Mouse (Mus musculus): ENCODE measurements around the gene Plekhs1. TPM values are rescaled to one million over a fixed set of nuclear protein-coding genes. Genes with fewer than 3 reads are reported as not detected.

Plekhs1 gene
- polyA plus RNA-seq, 1 experiment from 2014 or later, result 0.09 TPM

DNA sequence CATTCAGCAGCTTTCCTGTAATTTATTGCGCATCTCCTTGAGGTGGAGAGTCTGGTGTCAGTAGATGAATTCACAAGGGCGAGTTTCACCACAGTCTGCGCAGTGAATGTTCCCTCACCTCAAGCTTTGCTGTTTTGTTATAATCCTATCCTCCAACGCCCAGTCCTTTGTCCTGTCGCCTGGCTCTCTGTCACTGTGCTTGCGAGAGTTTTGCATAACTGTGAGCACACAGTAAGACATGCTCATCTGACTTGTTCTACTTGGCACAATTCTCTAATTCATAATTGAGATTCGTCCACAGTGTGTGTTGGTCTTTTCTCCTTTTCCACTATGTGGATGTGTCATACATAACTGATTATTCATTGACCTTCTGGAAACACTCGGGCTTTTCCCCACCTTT, 5.0 kb downstream of the Plekhs1 start:
- Histone ChIP-seq H3K27ac (ENCODE audit: low read length) (no peak overlapping the region), H3K4me3 (ENCODE audit: low read length) (no peak overlapping the region), H3K9ac (ENCODE audit: low read length) (no peak overlapping the region), H3K9me3 (replicated peaks; ENCODE audit: control insufficient read depth, low read length) (no peaks in the 10 kb centered on the region), H3K36me3 (ENCODE audit: control insufficient read depth, insufficient read depth) (no peaks in the 10 kb centered on the region), H3K27me3 (ENCODE audit: control insufficient read depth, insufficient read depth, low read length) (no peaks in the 10 kb centered on the region), H3K4me1 (ENCODE audit: control insufficient read depth, insufficient read depth, low read length) (no peaks in the 10 kb centered on the region; the same call in 1 of the 2 replicates), H3K4me2 (ENCODE audit: low read depth, low read length) (no peak overlapping the region)
- 84% methylated on average over 8 of the region's 8 CpGs for WGBS
- ATAC-seq (replicated peaks; ENCODE audit: extremely low read depth, insufficient read depth, low FRiP score), result no peak

DNA sequence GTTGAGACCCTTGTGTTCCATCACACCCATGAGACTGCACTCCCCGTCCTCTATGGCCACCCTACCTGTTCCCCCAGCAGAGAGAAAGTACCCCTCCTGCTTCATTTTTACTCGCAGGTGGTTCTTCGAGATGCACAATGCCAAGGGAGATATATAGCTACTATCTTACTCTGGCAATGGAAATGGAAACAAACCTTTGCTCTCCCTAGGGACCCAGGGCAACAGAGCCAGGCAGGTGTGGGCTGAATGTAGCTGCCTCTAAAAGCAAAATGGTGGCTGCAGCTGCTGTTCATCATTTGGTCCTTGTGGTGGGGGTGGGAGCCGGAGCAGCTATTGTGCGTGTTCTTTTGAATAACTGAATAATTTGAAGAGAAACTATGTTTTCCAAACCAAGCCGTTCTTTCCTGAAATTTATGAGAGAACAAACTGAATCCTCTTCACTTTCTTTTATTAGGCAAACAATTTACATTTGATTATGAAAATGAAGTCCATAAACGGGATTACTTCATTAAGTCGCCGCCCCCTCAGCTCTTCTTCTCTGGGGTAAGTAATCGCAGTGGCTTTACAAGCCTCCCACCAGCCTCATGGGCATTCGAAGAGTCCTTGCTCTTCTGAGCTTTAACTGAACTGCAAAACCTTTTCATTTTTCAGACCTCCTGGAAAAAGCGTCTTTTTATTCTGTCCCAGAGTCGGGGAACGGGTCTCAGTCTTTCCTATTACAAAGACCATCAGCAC, 9.0 kb downstream of the Plekhs1 start:
- Histone ChIP-seq H3K27me3 (ENCODE audit: control insufficient read depth, insufficient read depth, low read length) (no peaks in the 10 kb centered on the region), H3K27ac (ENCODE audit: low read length) (no peak overlapping the region), H3K4me2 (ENCODE audit: low read depth, low read length) (no peak overlapping the region), H3K9me3 (replicated peaks; ENCODE audit: control insufficient read depth, low read length) (no peaks in the 10 kb centered on the region), H3K4me3 (ENCODE audit: low read length) (no peak overlapping the region), H3K36me3 (ENCODE audit: control insufficient read depth, insufficient read depth) (no peaks in the 10 kb centered on the region), H3K4me1 (ENCODE audit: control insufficient read depth, insufficient read depth, low read length) (no peaks in the 10 kb centered on the region; the same call in 1 of the 2 replicates), H3K9ac (ENCODE audit: low read length) (no peak overlapping the region)
- 84% methylated on average over 14 of the region's 14 CpGs for WGBS
- ATAC-seq (replicated peaks; ENCODE audit: extremely low read depth, insufficient read depth, low FRiP score), result no peak

DNA sequence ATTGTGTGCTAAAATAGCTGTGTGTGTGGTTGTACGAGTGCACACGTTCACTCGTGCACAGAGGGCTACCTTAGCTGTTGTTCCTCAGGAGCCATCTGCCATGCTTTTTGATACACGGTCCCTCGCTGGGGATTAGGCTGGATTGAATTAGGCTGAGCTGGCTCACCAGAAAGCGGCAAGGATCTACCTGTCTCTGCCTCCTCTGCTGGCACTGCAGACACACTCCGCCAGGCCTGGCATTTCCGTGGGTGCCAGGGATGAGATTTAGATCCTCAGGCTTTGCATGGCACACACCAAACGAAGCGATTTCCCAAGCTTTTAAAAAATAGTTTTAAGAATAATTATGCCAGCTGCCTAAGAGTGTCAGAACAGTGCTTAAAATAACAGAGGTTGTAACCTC, 10.5 kb downstream of the Plekhs1 start:
- Histone ChIP-seq H3K9ac (ENCODE audit: low read length) (no peak overlapping the region), H3K27me3 (ENCODE audit: control insufficient read depth, insufficient read depth, low read length) (no peaks in the 10 kb centered on the region), H3K36me3 (ENCODE audit: control insufficient read depth, insufficient read depth) (no peaks in the 10 kb centered on the region), H3K27ac (ENCODE audit: low read length) (no peak overlapping the region), H3K9me3 (replicated peaks; ENCODE audit: control insufficient read depth, low read length) (no peaks in the 10 kb centered on the region), H3K4me3 (ENCODE audit: low read length) (no peak overlapping the region), H3K4me1 (ENCODE audit: control insufficient read depth, insufficient read depth, low read length) (no peaks in the 10 kb centered on the region; the same call in 1 of the 2 replicates), H3K4me2 (ENCODE audit: low read depth, low read length) (no peak overlapping the region)
- 76% methylated on average over 10 of the region's 10 CpGs for WGBS
- ATAC-seq (replicated peaks; ENCODE audit: extremely low read depth, insufficient read depth, low FRiP score), result no peak

- Histone ChIP-seq H3K4me2 (ENCODE audit: low read depth, low read length) (peak overlapping the region; percentile 47), H3K9me3 (replicated peaks; ENCODE audit: control insufficient read depth, low read length) (no peaks in the 10 kb centered on the region), H3K9ac (ENCODE audit: low read length) (0 out of 2 replicates have a peak overlapping the region, but pooled peaks have one; percentile 8), H3K4me1 (ENCODE audit: control insufficient read depth, insufficient read depth, low read length) (no peaks in the 10 kb centered on the region; the same call in 1 of the 2 replicates), H3K36me3 (ENCODE audit: control insufficient read depth, insufficient read depth) (no peaks in the 10 kb centered on the region), H3K27me3 (ENCODE audit: control insufficient read depth, insufficient read depth, low read length) (no peaks in the 10 kb centered on the region), H3K4me3 (ENCODE audit: low read length) (peak overlapping the region; percentile 8), H3K27ac (ENCODE audit: low read length) (no peak overlapping the region)
- 40% methylated on average over 19 of the region's 19 CpGs for WGBS
- ATAC-seq (replicated peaks; ENCODE audit: extremely low read depth, insufficient read depth, low FRiP score), result peak; percentile 23; the same call in 1 of the 2 replicates
These were observed 13.6 kb downstream of the Plekhs1 start for GRCm38 (mm10) chr19:56474869-56475550.

GRCm38 (mm10) chr19:56476546-56476945, 15.1 kb downstream of the Plekhs1 start:
- WGBS, result 67% methylated on average over 2 of the region's 2 CpGs
- no peak overlapping the region for H3K27ac ChIP-seq (ENCODE audit: low read length)
- no peak overlapping the region for H3K4me2 ChIP-seq (ENCODE audit: low read depth, low read length)
- no peak for ATAC-seq (replicated peaks; ENCODE audit: extremely low read depth, insufficient read depth, low FRiP score)
- H3K36me3 ChIP-seq (ENCODE audit: control insufficient read depth, insufficient read depth), result no peaks in the 10 kb centered on the region
- H3K4me3 ChIP-seq (ENCODE audit: low read length), result no peak overlapping the region
- no peaks in the 10 kb centered on the region for H3K27me3 ChIP-seq (ENCODE audit: control insufficient read depth, insufficient read depth, low read length)
- H3K9me3 ChIP-seq (replicated peaks; ENCODE audit: control insufficient read depth, low read length), result no peaks in the 10 kb centered on the region
- no peaks in the 10 kb centered on the region; the same call in 1 of the 2 replicates for H3K4me1 ChIP-seq (ENCODE audit: control insufficient read depth, insufficient read depth, low read length)
- no peak overlapping the region for H3K9ac ChIP-seq (ENCODE audit: low read length)

DNA sequence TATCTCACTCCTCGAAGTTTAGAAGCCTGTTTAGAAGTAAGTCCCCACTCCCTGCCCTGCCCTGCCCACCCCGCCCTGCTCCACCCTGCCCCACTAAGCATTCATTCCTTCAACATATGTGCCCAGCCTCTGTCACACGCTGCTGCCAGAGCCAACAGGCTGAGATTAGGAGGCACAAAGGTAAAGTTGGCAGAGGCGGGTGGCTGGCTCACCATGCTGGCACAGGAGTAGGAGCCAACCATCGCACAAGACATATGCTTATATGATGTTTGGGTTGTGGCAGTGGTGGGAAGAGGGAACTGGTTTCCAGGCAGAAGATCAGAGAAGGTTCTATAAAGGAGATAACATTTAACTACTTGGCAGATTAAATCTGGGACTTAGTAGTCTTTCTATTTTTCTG, 15.8 kb downstream of the Plekhs1 start:
- ATAC-seq (replicated peaks; ENCODE audit: extremely low read depth, insufficient read depth, low FRiP score), result no peak
- 72% methylated on average over 5 of the region's 5 CpGs for WGBS
- Histone ChIP-seq H3K4me3 (ENCODE audit: low read length) (no peak overlapping the region), H3K9ac (ENCODE audit: low read length) (no peak overlapping the region), H3K27ac (ENCODE audit: low read length) (no peak overlapping the region), H3K9me3 (replicated peaks; ENCODE audit: control insufficient read depth, low read length) (no peaks in the 10 kb centered on the region), H3K4me1 (ENCODE audit: control insufficient read depth, insufficient read depth, low read length) (no peaks in the 10 kb centered on the region; the same call in 1 of the 2 replicates), H3K4me2 (ENCODE audit: low read depth, low read length) (no peak overlapping the region), H3K27me3 (ENCODE audit: control insufficient read depth, insufficient read depth, low read length) (no peaks in the 10 kb centered on the region), H3K36me3 (ENCODE audit: control insufficient read depth, insufficient read depth) (no peaks in the 10 kb centered on the region)

GRCm38 (mm10) chr19:56477832-56478231, 16.4 kb downstream of the Plekhs1 start:
- H3K9ac ChIP-seq (ENCODE audit: low read length), result no peak overlapping the region
- no peaks in the 10 kb centered on the region; the same call in 1 of the 2 replicates for H3K4me1 ChIP-seq (ENCODE audit: control insufficient read depth, insufficient read depth, low read length)
- no peak overlapping the region for H3K4me3 ChIP-seq (ENCODE audit: low read length)
- H3K27me3 ChIP-seq (ENCODE audit: control insufficient read depth, insufficient read depth, low read length), result no peaks in the 10 kb centered on the region
- no peak overlapping the region for H3K4me2 ChIP-seq (ENCODE audit: low read depth, low read length)
- H3K9me3 ChIP-seq (replicated peaks; ENCODE audit: control insufficient read depth, low read length), result no peaks in the 10 kb centered on the region
- H3K36me3 ChIP-seq (ENCODE audit: control insufficient read depth, insufficient read depth), result no peaks in the 10 kb centered on the region
- no peak overlapping the region for H3K27ac ChIP-seq (ENCODE audit: low read length)
- no peak for ATAC-seq (replicated peaks; ENCODE audit: extremely low read depth, insufficient read depth, low FRiP score)
- 64% methylated on average over 3 of the region's 3 CpGs for WGBS

DNA sequence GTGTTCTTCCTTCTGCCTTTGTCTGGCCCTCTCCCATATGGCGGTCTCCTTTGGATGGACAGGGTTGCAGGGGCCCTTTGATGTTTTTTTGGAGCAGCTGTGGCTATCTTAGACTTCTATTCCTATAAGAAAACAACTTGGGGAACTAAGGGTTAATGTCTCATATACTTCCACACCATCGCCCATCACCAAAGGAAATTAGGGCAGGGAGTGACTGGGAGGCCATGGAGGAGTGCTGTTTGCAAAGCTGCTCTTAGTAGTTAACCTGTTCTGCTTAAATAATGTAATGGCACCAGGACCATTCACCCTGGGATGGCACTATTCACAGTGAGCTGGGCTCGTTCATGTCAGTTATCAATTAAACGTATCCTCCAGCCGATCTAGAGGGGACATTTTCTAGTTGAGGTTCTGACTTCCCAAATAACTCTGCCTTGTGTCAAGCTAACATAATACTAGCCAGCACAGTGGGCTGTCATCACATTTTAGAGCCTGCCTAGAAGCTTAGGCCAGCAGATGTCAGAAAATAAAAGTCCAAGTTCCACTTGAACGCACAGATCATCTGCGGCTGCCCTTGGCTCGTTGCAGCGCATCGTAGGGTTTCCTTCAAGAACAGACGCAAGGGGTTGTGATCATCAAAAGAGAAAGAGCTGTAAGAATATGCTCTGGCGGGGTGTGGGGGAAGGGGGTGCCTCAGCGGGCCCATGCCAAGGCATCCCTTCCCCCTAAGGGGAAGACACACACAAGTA, 23.4 kb downstream of the Plekhs1 start:
- no peak overlapping the region for H3K4me2 ChIP-seq (ENCODE audit: low read depth, low read length)
- H3K4me1 ChIP-seq (ENCODE audit: control insufficient read depth, insufficient read depth, low read length), result peaks cover 7% of the 10 kb centered on the region; the same call in 1 of the 2 replicates
- no peak overlapping the region for H3K4me3 ChIP-seq (ENCODE audit: low read length)
- 58% methylated on average over 13 of the region's 13 CpGs for WGBS
- no peaks in the 10 kb centered on the region for H3K27me3 ChIP-seq (ENCODE audit: control insufficient read depth, insufficient read depth, low read length)
- H3K27ac ChIP-seq (ENCODE audit: low read length), result no peak overlapping the region
- no peak for ATAC-seq (replicated peaks; ENCODE audit: extremely low read depth, insufficient read depth, low FRiP score)
- H3K9me3 ChIP-seq (replicated peaks; ENCODE audit: control insufficient read depth, low read length), result no peaks in the 10 kb centered on the region
- no peak overlapping the region for H3K9ac ChIP-seq (ENCODE audit: low read length)
- no peaks in the 10 kb centered on the region for H3K36me3 ChIP-seq (ENCODE audit: control insufficient read depth, insufficient read depth)

Measured in heart, embryonic 16.5 days (tissue).